Mouse (Mus musculus) intestine, postnatal 0 days (tissue): ENCODE measurements at regions not wholly inside any gene's neighbourhood (a gene's known extent, or its start where the extent isn't known, plus 50 kb on each side); places are given as distances from the start of the nearest gene placed in this dataset.
A peak's percentile ranks its signal among the peaks of the same experiment; 100 is the strongest.
"Not testable (repeated sequence)": the region's sequence is repeated elsewhere in the genome, so short reads cannot be mapped to it uniquely, and the experiment has no call there.

Experiments used
- ATAC-seq: fragments of 200-750 bp; cut with Nextera tagmentation; 2 replicates; pipeline ENCODE4 v1.8.0; 2017; ENCODE audit warnings: mild to moderate bottlenecking, moderate TSS enrichment, moderate library complexity
- H3K27ac ChIP-seq: fragments of 300-500 bp; sonication (generic); 2 replicates; pipeline ENCODE4 v1.5.1; 2014; ENCODE audit warnings: mild to moderate bottlenecking, low read depth, low read length, moderate library complexity
- H3K27me3 ChIP-seq: fragments of 300-500 bp; sonication (generic); replicated peaks from 2 replicates; pipeline ENCODE4 v1.6.1; 2014; ENCODE audit warnings: low read length, mixed read lengths; ENCODE audit not compliant: control insufficient read depth, insufficient read depth
- H3K36me3 ChIP-seq: fragments of 300-500 bp; sonication (generic); 2 replicates; pipeline ENCODE4 v1.6.1; 2014; ENCODE audit warnings: mild to moderate bottlenecking, moderate library complexity; ENCODE audit not compliant: control insufficient read depth, insufficient read depth
- H3K4me1 ChIP-seq: fragments of 300-500 bp; sonication (generic); replicated peaks from 2 replicates; pipeline ENCODE4 v1.6.1; 2014; ENCODE audit warnings: antibody characterized with exemption, low read length, mixed read lengths; ENCODE audit not compliant: control insufficient read depth, insufficient read depth
- H3K4me2 ChIP-seq: fragments of 300-500 bp; sonication (generic); replicated peaks from 2 replicates; pipeline ENCODE4 v1.6.1; 2014; ENCODE audit warnings: low read depth, mild to moderate bottlenecking, moderate library complexity
- H3K4me3 ChIP-seq: fragments of 300-500 bp; sonication (generic); 2 replicates; pipeline ENCODE4 v1.5.1; 2014; ENCODE audit warnings: low read depth, low read length
- H3K9ac ChIP-seq: fragments of 300-500 bp; sonication (generic); 2 replicates; pipeline ENCODE4 v1.6.1; 2014; ENCODE audit warnings: mild to moderate bottlenecking, low read depth, low read length
- H3K9me3 ChIP-seq: fragments of 300-500 bp; sonication (generic); 2 replicates; pipeline ENCODE4 v1.6.1; 2016; ENCODE audit warnings: mixed run types; ENCODE audit not compliant: control insufficient read depth
- CTCF ChIP-seq: sonication (generic); IDR thresholded peaks from 2 replicates; pipeline ENCODE4 v1.5.1; 2016; ENCODE audit warnings: low read depth, mild to moderate bottlenecking, control low read depth, antibody characterized with exemption, moderate library complexity
- WGBS: fragments of 180-500 bp; shearing (Covaris S2); extraction: QIAGEN DNeasy Blood & Tissue Kit; methylation state at CpG from one replicate; pipeline ENCODE4 v1.1.7; 2014; 5-methylcytosine and 5-hydroxymethylcytosine counted together

DNA sequence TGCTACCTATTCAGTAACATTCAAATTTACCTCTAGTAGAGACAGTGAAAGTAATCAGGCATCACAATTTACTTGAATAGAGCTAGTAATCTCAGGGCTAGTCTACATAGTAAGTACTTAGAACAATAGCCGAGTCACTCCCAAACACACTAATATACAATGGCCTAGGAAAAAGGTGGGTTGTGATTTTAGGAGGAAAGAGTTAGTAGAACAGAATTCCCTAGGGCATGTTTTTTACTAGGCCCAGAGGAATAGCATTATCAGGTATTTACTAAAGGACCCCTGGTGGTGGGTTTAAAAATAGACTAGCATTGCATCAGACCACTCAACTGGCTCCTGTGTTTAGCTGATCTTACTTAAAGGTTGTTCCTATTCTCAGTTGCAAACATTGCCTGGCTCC lies 535.8 kb downstream of the Mat2b start:
- H3K36me3 ChIP-seq, ATAC-seq, H3K4me3 ChIP-seq, H3K4me2 ChIP-seq, H3K27me3 ChIP-seq, H3K9ac ChIP-seq, H3K4me1 ChIP-seq, H3K9me3 ChIP-seq, H3K27ac ChIP-seq: not testable (repeated sequence)
- WGBS = 98% methylated on average over 1 of the region's 1 CpGs

DNA sequence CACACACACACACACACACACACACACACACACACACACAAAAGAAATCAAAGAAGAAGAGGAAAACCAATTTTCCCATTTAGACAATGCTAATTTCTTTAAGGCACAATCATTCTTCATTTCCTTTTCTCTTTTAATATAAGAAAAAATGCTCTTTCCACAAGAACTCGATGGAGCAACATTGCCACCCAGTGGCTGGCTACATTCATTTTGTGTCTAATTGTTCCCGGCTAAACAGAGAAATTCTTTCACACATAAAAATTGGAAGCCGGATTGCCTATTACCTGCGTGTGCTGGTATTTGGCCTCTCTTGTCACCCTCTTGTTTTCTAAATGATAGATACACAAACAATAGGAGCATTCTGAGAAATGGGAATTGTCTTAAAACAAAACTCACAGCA lies 545.7 kb downstream of the Mat2b start:
- ATAC-seq = no peak
- Histone ChIP-seq H3K9ac (no peak overlapping the region), H3K4me1 (no peaks in the 10 kb centered on the region), H3K9me3 (no peaks in the 10 kb centered on the region), H3K27ac (no peak overlapping the region), H3K4me3 (no peak overlapping the region), H3K27me3 (no peaks in the 10 kb centered on the region), H3K36me3 (no peaks in the 10 kb centered on the region), H3K4me2 (no peak overlapping the region)
- peak; percentile 72 for TF ChIP-seq CTCF
- 15% methylated on average over 4 of the region's 4 CpGs for WGBS

DNA sequence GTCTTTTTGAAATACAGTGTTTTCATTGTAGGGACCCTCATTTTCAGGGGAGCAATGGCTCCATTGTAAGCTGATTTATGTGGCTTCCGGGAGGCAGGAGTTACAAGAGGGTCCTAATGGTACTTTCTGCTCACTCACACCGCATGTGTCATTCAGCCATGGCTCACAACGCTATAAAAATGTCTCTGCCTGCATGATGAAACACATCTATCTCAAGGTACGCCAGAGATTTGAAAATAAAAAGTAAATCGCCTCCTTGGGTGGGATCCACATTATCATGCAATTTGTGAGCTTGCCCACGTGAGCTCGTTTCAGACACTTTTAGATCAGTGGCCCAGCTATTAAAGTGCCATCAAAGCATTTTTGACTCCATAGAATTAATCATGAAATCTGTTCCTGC lies 557.2 kb downstream of the Mat2b start:
- Histone ChIP-seq H3K4me2 (no peak overlapping the region), H3K4me3 (no peak overlapping the region), H3K27me3 (no peaks in the 10 kb centered on the region), H3K9me3 (no peaks in the 10 kb centered on the region), H3K4me1 (no peaks in the 10 kb centered on the region), H3K27ac (no peak overlapping the region), H3K9ac (no peak overlapping the region), H3K36me3 (no peaks in the 10 kb centered on the region)
- ATAC-seq = no peak
- WGBS = 73% methylated on average over 7 of the region's 7 CpGs
- TF ChIP-seq CTCF = no peak

DNA sequence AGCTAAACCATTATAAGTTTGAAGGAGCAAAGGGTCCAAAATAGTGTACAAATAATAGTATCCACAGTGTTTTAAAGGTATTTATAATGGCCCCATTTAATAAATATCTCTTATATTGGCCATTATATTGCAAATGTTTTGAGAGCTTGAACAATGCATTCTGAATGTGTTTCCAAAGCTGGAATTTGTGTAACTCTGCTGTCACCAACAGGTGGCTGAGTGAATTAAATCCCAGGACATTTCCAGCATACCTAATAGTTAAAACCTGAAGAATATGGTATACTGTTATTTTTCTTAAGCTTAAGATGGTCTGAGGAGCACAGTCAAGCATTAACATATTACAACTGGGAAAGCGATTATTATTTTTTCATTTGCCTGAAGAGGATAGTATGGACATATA lies 592.4 kb downstream of the Mat2b start:
- no peaks in the 10 kb centered on the region for H3K4me1 ChIP-seq
- WGBS = 88% methylated on average over 1 of the region's 1 CpGs
- TF ChIP-seq CTCF = peak; percentile 47; the same call in 1 of the 2 replicates
- no peaks in the 10 kb centered on the region for H3K9me3 ChIP-seq
- ATAC-seq = no peak
- no peak overlapping the region for H3K4me3 ChIP-seq
- no peak overlapping the region for H3K4me2 ChIP-seq
- H3K36me3 ChIP-seq = no peaks in the 10 kb centered on the region
- H3K27ac ChIP-seq = no peak overlapping the region
- H3K27me3 ChIP-seq = no peaks in the 10 kb centered on the region
- no peak overlapping the region for H3K9ac ChIP-seq

DNA sequence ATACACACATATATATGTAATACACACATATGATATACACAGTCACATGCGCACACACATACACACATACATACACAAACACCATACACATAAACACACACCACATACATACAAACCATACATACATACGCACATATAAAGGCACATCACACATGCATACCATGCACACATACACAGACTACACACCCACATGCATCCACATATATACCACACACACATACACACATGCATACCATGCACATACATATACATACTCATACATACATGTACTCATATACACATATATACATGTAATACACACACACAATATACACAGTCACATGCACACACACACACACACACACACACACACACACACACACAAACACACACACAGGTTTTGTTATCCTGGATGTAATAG lies 620.7 kb downstream of the Mat2b start:
- no peak overlapping the region for H3K4me2 ChIP-seq
- WGBS = 94% methylated on average over 2 of the region's 2 CpGs
- no peak for ATAC-seq

DNA sequence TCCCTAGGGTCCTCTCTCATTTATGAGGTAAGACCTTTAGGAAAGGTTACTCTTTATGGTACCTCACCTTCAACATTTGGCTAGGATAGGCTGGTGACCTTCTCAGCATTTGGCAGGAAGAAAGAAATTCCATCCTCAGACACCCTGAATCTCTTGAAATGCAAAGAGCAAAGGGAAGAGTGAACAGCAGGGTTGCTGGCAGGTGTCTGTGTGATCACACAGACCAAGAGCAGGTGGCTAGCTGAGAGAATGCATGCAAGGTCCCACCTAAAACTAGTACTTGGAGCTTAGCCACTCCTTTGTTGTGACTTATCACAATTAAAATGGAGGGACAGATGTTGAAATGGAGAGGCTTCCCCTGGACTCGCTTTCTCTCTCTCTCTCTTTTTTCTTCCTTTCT lies 644.5 kb downstream of the Mat2b start:
- no peak overlapping the region for H3K4me3 ChIP-seq
- TF ChIP-seq CTCF = no peak
- 40% methylated on average over 1 of the region's 1 CpGs for WGBS

More for the DNA sequence above, 620.7 kb downstream of the Mat2b start:
- no peaks in the 10 kb centered on the region for H3K36me3 ChIP-seq
- no peak overlapping the region for H3K27ac ChIP-seq
- no peaks in the 10 kb centered on the region for H3K4me1 ChIP-seq
- no peaks in the 10 kb centered on the region for H3K9me3 ChIP-seq
- no peak overlapping the region for H3K4me3 ChIP-seq
- TF ChIP-seq CTCF = no peak
- H3K27me3 ChIP-seq = no peaks in the 10 kb centered on the region
- H3K9ac ChIP-seq = no peak overlapping the region

DNA sequence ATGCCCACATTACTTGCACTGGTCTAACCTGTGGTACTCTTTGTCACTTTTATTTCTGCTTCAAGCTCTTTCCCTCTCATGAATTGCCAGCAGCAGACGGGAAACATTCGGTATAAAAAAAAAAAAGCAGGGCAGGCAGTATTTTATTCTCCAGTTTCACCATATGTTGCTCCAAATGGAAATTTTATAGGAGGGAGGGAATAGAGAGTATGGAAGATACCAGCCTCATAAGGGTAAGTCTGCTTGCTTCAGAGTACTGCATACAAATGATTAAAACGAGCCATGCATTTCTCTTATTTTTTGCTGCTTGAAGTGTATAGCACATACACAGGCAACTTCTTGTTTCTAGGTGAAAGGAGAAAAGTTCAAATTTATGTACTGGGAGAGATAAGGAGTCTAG lies 667.5 kb downstream of the Mat2b start:
- Histone ChIP-seq H3K36me3 (no peaks in the 10 kb centered on the region), H3K27ac (no peak overlapping the region), H3K27me3 (no peaks in the 10 kb centered on the region), H3K4me2 (no peak overlapping the region), H3K4me3 (no peak overlapping the region), H3K9me3 (no peaks in the 10 kb centered on the region), H3K9ac (no peak overlapping the region), H3K4me1 (no peaks in the 10 kb centered on the region)
- no peak for ATAC-seq
- no peak for TF ChIP-seq CTCF
- 70% methylated on average over 3 of the region's 3 CpGs for WGBS

More for the DNA sequence above, 644.5 kb downstream of the Mat2b start:
- H3K4me1 ChIP-seq = no peaks in the 10 kb centered on the region
- H3K4me2 ChIP-seq = no peak overlapping the region
- no peak overlapping the region for H3K27ac ChIP-seq
- ATAC-seq = no peak
- no peaks in the 10 kb centered on the region for H3K27me3 ChIP-seq
- no peak overlapping the region for H3K9ac ChIP-seq
- no peaks in the 10 kb centered on the region for H3K9me3 ChIP-seq
- no peaks in the 10 kb centered on the region for H3K36me3 ChIP-seq
